29 mouse cellular contexts compared by ENCODE assay signal in the genomic region with DNA sequence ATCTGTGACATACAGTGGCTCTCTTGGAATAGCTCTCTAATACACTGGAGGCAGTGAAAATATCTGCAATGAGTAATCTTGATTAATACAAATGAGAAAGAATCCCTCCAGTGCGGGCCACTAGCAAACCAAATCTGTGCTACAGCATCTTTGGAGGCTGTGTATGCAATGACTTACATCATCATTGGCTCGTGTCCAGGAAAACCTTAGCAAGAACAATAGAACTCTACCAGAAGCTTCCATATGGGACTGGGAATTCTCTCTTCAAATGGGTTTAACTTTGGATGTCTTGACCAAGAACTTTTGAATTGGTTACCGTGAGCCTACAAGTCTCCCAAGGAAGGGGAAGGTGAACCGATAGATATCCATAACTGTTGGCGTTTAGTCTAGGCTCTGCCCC. TPM values are rescaled to one million over a fixed set of nuclear protein-coding genes. Genes with fewer than 3 reads are reported as not detected.
DNase-seq lines count a peak whose midpoint lies in the region; ATAC-seq and TF ChIP-seq lines count a peak whose summit lies in the region.
"Had no signal": no experiment of that assay in that cellular context is flagged by ENCODE, and none has a peak within 500 bp of the region (broad histone marks: within the 10 kb centered on the region; RNA-seq: fewer than 3 reads in every experiment).

No protein-coding gene starts in this region.

- 79% methylated on average over 5 of the region's 5 CpGs for WGBS in embryonic facial prominence, embryonic 14.5 days
- WGBS in embryonic facial prominence, embryonic 10.5 days, result 94% methylated on average over 5 of the region's 5 CpGs
- WGBS in hindbrain, postnatal 0 days, result 82% methylated on average over 5 of the region's 5 CpGs
- 92% methylated on average over 5 of the region's 5 CpGs for WGBS in hindbrain, embryonic 10.5 days
- 76% methylated on average over 5 of the region's 5 CpGs for WGBS in lung, postnatal 0 days

- H3K4me1 ChIP-seq in embryonic facial prominence, embryonic 14.5 days (ENCODE audit: control insufficient read depth, insufficient read depth, low read length), result no peaks in the 10 kb centered on the region
- H3K4me1 ChIP-seq in embryonic facial prominence, embryonic 10.5 days, result no peaks in the 10 kb centered on the region
- no peaks in the 10 kb centered on the region for H3K4me1 ChIP-seq in hindbrain, postnatal 0 days (ENCODE audit: insufficient read depth, low read length)
- no peaks in the 10 kb centered on the region for H3K4me1 ChIP-seq in hindbrain, embryonic 10.5 days (replicated peaks)
- no peaks in the 10 kb centered on the region for H3K4me1 ChIP-seq in lung, postnatal 0 days (ENCODE audit: insufficient read depth, low read depth, low read length)
- H3K4me1 ChIP-seq: embryonic facial prominence, embryonic 13.5 days; hindbrain, embryonic 12.5 days; limb, embryonic 15.5 days; liver, embryonic 15.5 days; megakaryocyte, embryonic 14.5 days; neural tube, embryonic 12.5 days had no signal

- H3K9ac ChIP-seq in embryonic facial prominence, embryonic 14.5 days (ENCODE audit: low read depth, low read length), result no peak overlapping the region
- H3K9ac ChIP-seq in hindbrain, postnatal 0 days (replicated peaks; ENCODE audit: low read length), result no peak overlapping the region
- H3K9ac ChIP-seq in lung, postnatal 0 days (replicated peaks; ENCODE audit: low read depth), result no peak overlapping the region
- H3K9ac ChIP-seq: embryonic facial prominence, embryonic 13.5 days; hindbrain, embryonic 12.5 days; limb, embryonic 15.5 days; liver, embryonic 15.5 days; neural tube, embryonic 12.5 days had no signal

- no peak overlapping the region for H3K27ac ChIP-seq in embryonic facial prominence, embryonic 14.5 days (replicated peaks; ENCODE audit: low read depth, low read length)
- no peak overlapping the region for H3K27ac ChIP-seq in embryonic facial prominence, embryonic 10.5 days (replicated peaks)
- H3K27ac ChIP-seq in hindbrain, postnatal 0 days, result no peak overlapping the region
- no peak overlapping the region for H3K27ac ChIP-seq in hindbrain, embryonic 10.5 days
- H3K27ac ChIP-seq in lung, postnatal 0 days (ENCODE audit: low read length), result no peak overlapping the region
- H3K27ac ChIP-seq: embryonic facial prominence, embryonic 13.5 days; gastrocnemius, adult 2 months; hindbrain, embryonic 12.5 days; limb, embryonic 15.5 days; liver, embryonic 15.5 days; neural tube, embryonic 12.5 days had no signal

- DNase-seq in embryonic facial prominence, embryonic 14.5 days (ENCODE audit: low spot score), result peak; percentile 71
- DNase-seq in embryonic facial prominence, embryonic 10.5 days (ENCODE audit: low spot score), result no peak
- peak; percentile 11 for DNase-seq in hindbrain, postnatal 0 days (ENCODE audit: low spot score)
- DNase-seq in hindbrain, embryonic 10.5 days (ENCODE audit: low spot score), result no peak
- DNase-seq in lung, postnatal 0 days (ENCODE audit: low spot score), result peak; percentile 21
- no peak for DNase-seq in lung, adult 18-20 months
- peak; percentile 5 for DNase-seq in adipocyte (ENCODE audit: low spot score)
- DNase-seq in gastrocnemius, postnatal 25 days, result no peak
- DNase-seq: adrenal gland, adult 2 months; cerebellum, adult 2 months; cerebellum, postnatal 25 days; gastrocnemius, adult 2 months; kidney, adult 11 months; kidney, postnatal 10 days; midbrain, embryonic 14.5 days; right cerebral cortex, adult 18-20 months; right cerebral cortex, postnatal 4 days; thymus, postnatal 25 days had no signal

- no peaks in the 10 kb centered on the region for H3K9me3 ChIP-seq in embryonic facial prominence, embryonic 14.5 days (ENCODE audit: control insufficient read depth, low read length)
- no peaks in the 10 kb centered on the region for H3K9me3 ChIP-seq in embryonic facial prominence, embryonic 10.5 days
- H3K9me3 ChIP-seq in hindbrain, postnatal 0 days (ENCODE audit: low read length), result no peaks in the 10 kb centered on the region
- no peaks in the 10 kb centered on the region for H3K9me3 ChIP-seq in hindbrain, embryonic 10.5 days
- no peaks in the 10 kb centered on the region for H3K9me3 ChIP-seq in lung, postnatal 0 days (ENCODE audit: low read length)
- H3K9me3 ChIP-seq: embryonic facial prominence, embryonic 13.5 days; hindbrain, embryonic 12.5 days; limb, embryonic 15.5 days; liver, embryonic 15.5 days; megakaryocyte, embryonic 14.5 days; neural tube, embryonic 12.5 days had no signal

- no peak overlapping the region for H3K4me2 ChIP-seq in embryonic facial prominence, embryonic 14.5 days (ENCODE audit: low read depth, low read length)
- H3K4me2 ChIP-seq in hindbrain, postnatal 0 days (ENCODE audit: low read depth, low read length), result no peak overlapping the region
- no peak overlapping the region for H3K4me2 ChIP-seq in lung, postnatal 0 days (replicated peaks; ENCODE audit: low read depth, low read length)
- H3K4me2 ChIP-seq: embryonic facial prominence, embryonic 13.5 days; hindbrain, embryonic 12.5 days; limb, embryonic 15.5 days; liver, embryonic 15.5 days; neural tube, embryonic 12.5 days had no signal

- no peaks in the 10 kb centered on the region for H3K27me3 ChIP-seq in embryonic facial prominence, embryonic 14.5 days (replicated peaks; ENCODE audit: control insufficient read depth, insufficient read depth, low read length)
- H3K27me3 ChIP-seq in embryonic facial prominence, embryonic 10.5 days (replicated peaks; ENCODE audit: low read depth, poor library complexity, severe bottlenecking), result no peaks in the 10 kb centered on the region
- H3K27me3 ChIP-seq in hindbrain, postnatal 0 days (ENCODE audit: insufficient read depth, low read length), result no peaks in the 10 kb centered on the region
- no peaks in the 10 kb centered on the region for H3K27me3 ChIP-seq in hindbrain, embryonic 10.5 days (ENCODE audit: insufficient read depth, poor library complexity, severe bottlenecking)
- no peaks in the 10 kb centered on the region for H3K27me3 ChIP-seq in lung, postnatal 0 days (replicated peaks; ENCODE audit: insufficient read depth, low read length)
- H3K27me3 ChIP-seq: embryonic facial prominence, embryonic 13.5 days; hindbrain, embryonic 12.5 days; limb, embryonic 15.5 days; liver, embryonic 15.5 days; megakaryocyte, embryonic 14.5 days; neural tube, embryonic 12.5 days had no signal

- TF ChIP-seq CTCF in hindbrain, postnatal 0 days (IDR thresholded peaks at IDR 0.05; ENCODE audit: low read depth), result no peak
- TF ChIP-seq CTCF in lung, postnatal 0 days (IDR thresholded peaks at IDR 0.05), result no peak

- ATAC-seq in embryonic facial prominence, embryonic 14.5 days (ENCODE audit: low read depth), result peak; percentile 51; the same call in 1 of the 2 replicates
- ATAC-seq in hindbrain, postnatal 0 days, result no peak
- no peak for ATAC-seq in lung, postnatal 0 days
- ATAC-seq: CD4-positive, CD25-positive, alpha-beta regulatory T cell, adult 4 months; Patski had no signal

- no peak for TF ChIP-seq EP300 in lung, postnatal 0 days (IDR thresholded peaks at IDR 0.05)

- no peak overlapping the region for H3K4me3 ChIP-seq in embryonic facial prominence, embryonic 14.5 days (ENCODE audit: low read depth, low read length)
- no peak overlapping the region for H3K4me3 ChIP-seq in embryonic facial prominence, embryonic 10.5 days
- H3K4me3 ChIP-seq in hindbrain, postnatal 0 days (ENCODE audit: low read length), result no peak overlapping the region
- H3K4me3 ChIP-seq in hindbrain, embryonic 10.5 days, result no peak overlapping the region
- no peak overlapping the region for H3K4me3 ChIP-seq in lung, postnatal 0 days (ENCODE audit: low read depth, low read length)
- H3K4me3 ChIP-seq: embryonic facial prominence, embryonic 13.5 days; gastrocnemius, adult 2 months; hindbrain, embryonic 12.5 days; limb, embryonic 15.5 days; liver, embryonic 15.5 days; megakaryocyte, embryonic 14.5 days; neural tube, embryonic 12.5 days had no signal

- H3K36me3 ChIP-seq in embryonic facial prominence, embryonic 14.5 days (ENCODE audit: control insufficient read depth, insufficient read depth, low read length), result no peaks in the 10 kb centered on the region
- no peaks in the 10 kb centered on the region for H3K36me3 ChIP-seq in embryonic facial prominence, embryonic 10.5 days (replicated peaks)
- no peaks in the 10 kb centered on the region for H3K36me3 ChIP-seq in hindbrain, postnatal 0 days (ENCODE audit: insufficient read depth, low read length)
- H3K36me3 ChIP-seq in hindbrain, embryonic 10.5 days, result no peaks in the 10 kb centered on the region
- H3K36me3 ChIP-seq in lung, postnatal 0 days (ENCODE audit: insufficient read depth, low read length), result no peaks in the 10 kb centered on the region
- H3K36me3 ChIP-seq: embryonic facial prominence, embryonic 13.5 days; hindbrain, embryonic 12.5 days; limb, embryonic 15.5 days; liver, embryonic 15.5 days; neural tube, embryonic 12.5 days had no signal

RNA-seq across cellular contexts. Expression of a gene that starts 25.9 kb away (rescaled TPM):
- 1.9 and 2.7 TPM in 2 replicates for polyA plus RNA-seq in embryonic facial prominence, embryonic 14.5 days (2014; fragmentation: Nextera tagmentation; extraction: Ambion mirVana)
- 0.18 and 0.67 TPM in 2 replicates for polyA plus RNA-seq in embryonic facial prominence, embryonic 10.5 days (2016; fragmentation: Nextera tagmentation; extraction: Ambion mirVana)
- 0.21 and 0.32 TPM in 2 replicates for total RNA-seq in hindbrain, postnatal 0 days (2014; rRNA removed)
- polyA plus RNA-seq in hindbrain, postnatal 0 days (2015; fragmentation: Nextera tagmentation; extraction: Ambion mirVana), result 0.34 and 0.52 TPM in 2 replicates
- 0.04 and 0.18 TPM in 2 replicates for polyA plus RNA-seq in hindbrain, embryonic 10.5 days (2016; fragmentation: Nextera tagmentation; extraction: Ambion mirVana)
- 0.04 TPM in 1 of 2 replicates, not detected in the other for polyA plus RNA-seq in lung, postnatal 0 days (2015; fragmentation: Nextera tagmentation; extraction: Ambion mirVana)
- total RNA-seq in gastrocnemius, postnatal 25 days (2021), result not detected
- total RNA-seq: adrenal gland, adult 2 months; gastrocnemius, adult 2 months had no signal
- polyA plus RNA-seq: adrenal gland, adult 2 months; gonadal fat pad, adult 2 months; heart, embryonic 16.5 days; liver, embryonic 15.5 days; Patski; stomach, embryonic 14.5 days had no signal

RNA-seq across cellular contexts. Expression of a gene that starts 29.1 kb away (rescaled TPM):
- polyA plus RNA-seq in embryonic facial prominence, embryonic 14.5 days (2014; fragmentation: Nextera tagmentation; extraction: Ambion mirVana), result 5.0 and 5.9 TPM in 2 replicates
- polyA plus RNA-seq in embryonic facial prominence, embryonic 10.5 days (2016; fragmentation: Nextera tagmentation; extraction: Ambion mirVana), result 0.15 and 0.37 TPM in 2 replicates
- 0.10 and 0.14 TPM in 2 replicates for total RNA-seq in hindbrain, postnatal 0 days (2014; rRNA removed)
- 0.08 and 0.15 TPM in 2 replicates for polyA plus RNA-seq in hindbrain, postnatal 0 days (2015; fragmentation: Nextera tagmentation; extraction: Ambion mirVana)
- polyA plus RNA-seq in hindbrain, embryonic 10.5 days (2016; fragmentation: Nextera tagmentation; extraction: Ambion mirVana), result 0.29 and 0.31 TPM in 2 replicates
- 0.33 and 0.68 TPM in 2 replicates for polyA plus RNA-seq in lung, postnatal 0 days (2015; fragmentation: Nextera tagmentation; extraction: Ambion mirVana)
- under 1 TPM; 0.51 to 1.00 TPM for total RNA-seq in gastrocnemius, postnatal 25 days (2021)
- total RNA-seq: adrenal gland, adult 2 months had no signal
- polyA plus RNA-seq: adrenal gland, adult 2 months; CD4-positive, CD25-positive, alpha-beta regulatory T cell, adult 4 months; cerebellum, adult 2 months; liver, embryonic 15.5 days; midbrain, embryonic 14.5 days; Patski had no signal

Comparison
In these comparisons a context has a peak if more than half of its experiments do, and no peak if none do; other contexts are left out.
1. DNase-seq: peak in embryonic facial prominence, embryonic 14.5 days (single experiment), hindbrain, postnatal 0 days (single experiment), lung, postnatal 0 days (single experiment) and adipocyte (single experiment); none in embryonic facial prominence, embryonic 10.5 days (single experiment), hindbrain, embryonic 10.5 days (single experiment), lung, adult 18-20 months (0 of 2) and gastrocnemius, postnatal 25 days (single experiment).